29 mouse cellular contexts compared by ENCODE assay signal in genomic region chr11:32560015-32560770, GRCm38 (mm10). TPM values are rescaled to one million over a fixed set of nuclear protein-coding genes. Genes with fewer than 3 reads are reported as not detected.
DNase-seq lines count a peak whose midpoint lies in the region; ATAC-seq and TF ChIP-seq lines count a peak whose summit lies in the region.
"Had no signal": no experiment of that assay in that cellular context is flagged by ENCODE, and none has a peak within 500 bp of the region (broad histone marks: within the 10 kb centered on the region; RNA-seq: fewer than 3 reads in every experiment).

No protein-coding gene starts in this region.

- H3K4me1 ChIP-seq in hindbrain, embryonic 10.5 days (replicated peaks) = peaks cover 59% of the 10 kb centered on the region
- H3K4me1 ChIP-seq in hindbrain, postnatal 0 days (ENCODE audit: insufficient read depth, low read length) = no peaks in the 10 kb centered on the region
- peaks cover 68% of the 10 kb centered on the region for H3K4me1 ChIP-seq in spleen, adult 2 months (ENCODE audit: control insufficient read depth, insufficient read depth, insufficient read length)
- peaks cover 60% of the 10 kb centered on the region for H3K4me1 ChIP-seq in brown adipose tissue, adult 24 weeks (ENCODE audit: control insufficient read depth, insufficient read depth, insufficient read length, low read length)
- H3K4me1 ChIP-seq: forebrain, embryonic 15.5 days had no signal

- no peaks in the 10 kb centered on the region for H3K9me3 ChIP-seq in hindbrain, embryonic 10.5 days
- H3K9me3 ChIP-seq in hindbrain, postnatal 0 days (ENCODE audit: low read length) = no peaks in the 10 kb centered on the region
- H3K9me3 ChIP-seq: embryonic facial prominence, embryonic 10.5 days; embryonic facial prominence, embryonic 13.5 days; forebrain, embryonic 12.5 days; forebrain, embryonic 15.5 days; heart, embryonic 13.5 days; hindbrain, embryonic 12.5 days; hindbrain, embryonic 15.5 days; intestine, embryonic 15.5 days had no signal

- no peaks in the 10 kb centered on the region for H3K27me3 ChIP-seq in hindbrain, embryonic 10.5 days (ENCODE audit: insufficient read depth, poor library complexity, severe bottlenecking)
- H3K27me3 ChIP-seq in hindbrain, postnatal 0 days (ENCODE audit: insufficient read depth, low read length) = no peaks in the 10 kb centered on the region
- no peaks in the 10 kb centered on the region for H3K27me3 ChIP-seq in spleen, adult 2 months (ENCODE audit: control insufficient read depth, insufficient read depth, low read length)
- H3K27me3 ChIP-seq: embryonic facial prominence, embryonic 13.5 days; forebrain, embryonic 12.5 days; forebrain, embryonic 15.5 days; heart, embryonic 13.5 days; hindbrain, embryonic 12.5 days; hindbrain, embryonic 15.5 days; intestine, embryonic 15.5 days had no signal

- TF ChIP-seq CTCF in hindbrain, postnatal 0 days (IDR thresholded peaks at IDR 0.05; ENCODE audit: low read depth) = no peak
- no peak for TF ChIP-seq CTCF in spleen, adult 2 months (IDR thresholded peaks at IDR 0.05; ENCODE audit: extremely low read depth, insufficient read depth, insufficient read length, insufficient replicate concordance)

- TF ChIP-seq POLR2A in spleen, adult 2 months (IDR thresholded peaks at IDR 0.05; ENCODE audit: low read depth, low read length) = no peak

- H3K4me2 ChIP-seq in hindbrain, postnatal 0 days (ENCODE audit: low read depth, low read length) = no peak overlapping the region
- H3K4me2 ChIP-seq: embryonic facial prominence, embryonic 13.5 days; forebrain, embryonic 12.5 days; forebrain, embryonic 15.5 days; heart, embryonic 13.5 days; hindbrain, embryonic 12.5 days; hindbrain, embryonic 15.5 days; intestine, embryonic 15.5 days had no signal

- no peak for DNase-seq in hindbrain, embryonic 10.5 days (ENCODE audit: low spot score)
- no peak for DNase-seq in hindbrain, postnatal 0 days (ENCODE audit: low spot score)
- no peak for DNase-seq in spleen, adult 2 months (ENCODE audit: low read depth in 1 of 2, low spot score in 2 of 2)
- no peak for DNase-seq in spleen, adult 12 weeks (ENCODE audit: low spot score)
- DNase-seq in embryo, embryonic 10 days (ENCODE audit: low spot score) = no peak
- DNase-seq: adrenal gland, postnatal 10 days; adrenal gland, postnatal 36 days; cerebellum, adult 11 months; cerebellum, adult 2 months; cerebellum, adult 9-11 months; cerebellum, postnatal 25 days; embryo, embryonic 11 days; gastrocnemius, postnatal 14 days; heart, adult 18-20 months; heart, postnatal 14 days; heart, postnatal 4 days had no signal

- ATAC-seq in hindbrain, postnatal 0 days = no peak
- ATAC-seq: activated CD4-positive, CD25-positive, alpha-beta regulatory T cell, adult 4 months; CD4-positive, CD25-positive, alpha-beta regulatory T cell, adult 4 months; forebrain, embryonic 15.5 days; intestine, embryonic 15.5 days had no signal

- H3K9ac ChIP-seq in hindbrain, postnatal 0 days (replicated peaks; ENCODE audit: low read length) = no peak overlapping the region
- H3K9ac ChIP-seq: embryonic facial prominence, embryonic 13.5 days; forebrain, embryonic 12.5 days; forebrain, embryonic 15.5 days; heart, embryonic 13.5 days; hindbrain, embryonic 12.5 days; hindbrain, embryonic 15.5 days; intestine, embryonic 15.5 days had no signal

- H3K4me3 ChIP-seq in hindbrain, embryonic 10.5 days = no peak overlapping the region
- H3K4me3 ChIP-seq in hindbrain, postnatal 0 days (ENCODE audit: low read length) = no peak overlapping the region
- no peak overlapping the region for H3K4me3 ChIP-seq in spleen, adult 2 months (ENCODE audit: extremely low read depth, insufficient read depth, insufficient read length)
- no peak overlapping the region for H3K4me3 ChIP-seq in brown adipose tissue, adult 24 weeks (ENCODE audit: insufficient read depth, low read depth, low read length)
- H3K4me3 ChIP-seq: embryonic facial prominence, embryonic 10.5 days; embryonic facial prominence, embryonic 13.5 days; erythroblast, embryonic 14.5 days; forebrain, embryonic 12.5 days; forebrain, embryonic 15.5 days; heart, embryonic 13.5 days; hindbrain, embryonic 12.5 days; hindbrain, embryonic 15.5 days; intestine, embryonic 15.5 days had no signal

- 82% methylated on average over 12 of the region's 12 CpGs for WGBS in hindbrain, embryonic 10.5 days
- 80% methylated on average over 12 of the region's 12 CpGs for WGBS in hindbrain, postnatal 0 days
- WGBS in spleen, adult 2 months = 86% methylated on average over 12 of the region's 12 CpGs

- 0 out of 2 replicates have a peak, but pooled peaks cover 3% of the 10 kb centered on the region for H3K36me3 ChIP-seq in hindbrain, embryonic 10.5 days
- H3K36me3 ChIP-seq in hindbrain, postnatal 0 days (ENCODE audit: insufficient read depth, low read length) = no peaks in the 10 kb centered on the region
- peaks cover 17% of the 10 kb centered on the region for H3K36me3 ChIP-seq in spleen, adult 2 months (ENCODE audit: control insufficient read depth, insufficient read depth, low read length)
- H3K36me3 ChIP-seq: embryonic facial prominence, embryonic 10.5 days; embryonic facial prominence, embryonic 13.5 days; forebrain, embryonic 12.5 days; forebrain, embryonic 15.5 days; heart, embryonic 13.5 days; hindbrain, embryonic 12.5 days; hindbrain, embryonic 15.5 days; intestine, embryonic 15.5 days had no signal

- H3K27ac ChIP-seq in hindbrain, embryonic 10.5 days = 0 out of 2 replicates have a peak overlapping the region, but pooled peaks have one; percentile 1
- H3K27ac ChIP-seq in hindbrain, postnatal 0 days = no peak overlapping the region
- H3K27ac ChIP-seq in spleen, adult 2 months (ENCODE audit: insufficient read depth, low read length) = peak overlapping the region; percentile 18; the same call in 1 of the 2 replicates
- H3K27ac ChIP-seq in brown adipose tissue, adult 24 weeks (replicated peaks; ENCODE audit: low read depth, low read length) = peak overlapping the region; percentile 37
- H3K27ac ChIP-seq: embryonic facial prominence, embryonic 10.5 days; embryonic facial prominence, embryonic 13.5 days; forebrain, embryonic 12.5 days; forebrain, embryonic 15.5 days; heart, embryonic 13.5 days; hindbrain, embryonic 12.5 days; hindbrain, embryonic 15.5 days; intestine, embryonic 15.5 days had no signal

RNA-seq across cellular contexts. Expression of gene Stk10, which starts 27.1 kb away (rescaled TPM):
- 3.0 TPM in 2 replicates for polyA plus RNA-seq in hindbrain, embryonic 10.5 days (2016; fragmentation: Nextera tagmentation; extraction: Ambion mirVana)
- 4.5 and 10.8 TPM in 2 replicates for total RNA-seq in hindbrain, postnatal 0 days (2014; rRNA removed)
- 1.1 and 1.2 TPM in 2 replicates for polyA plus RNA-seq in hindbrain, postnatal 0 days (2015; fragmentation: Nextera tagmentation; extraction: Ambion mirVana)
- 82.8 and 87.0 TPM in 2 replicates for polyA plus RNA-seq in spleen, adult 2 months (2012; rRNA removed)
- 4.3 and 5.5 TPM in 2 replicates for polyA plus RNA-seq in brown adipose tissue, adult 24 weeks (2012; ENCODE audit: insufficient read depth, insufficient read length, missing spikeins)

RNA-seq across cellular contexts. Expression of gene Efcab9, which starts 28.3 kb away (rescaled TPM):
- polyA plus RNA-seq in hindbrain, embryonic 10.5 days (2016; fragmentation: Nextera tagmentation; extraction: Ambion mirVana) = 0.45 TPM in 1 of 2 replicates, not detected in the other
- total RNA-seq in hindbrain, postnatal 0 days (2014; rRNA removed) = not detected in 2 replicates
- 0.38 TPM in 1 of 2 replicates, not detected in the other for polyA plus RNA-seq in hindbrain, postnatal 0 days (2015; fragmentation: Nextera tagmentation; extraction: Ambion mirVana)
- polyA plus RNA-seq in spleen, adult 2 months (2012; rRNA removed) = 0.16 and 0.54 TPM in 2 replicates
- polyA plus RNA-seq in brown adipose tissue, adult 24 weeks (2012; ENCODE audit: insufficient read depth, insufficient read length, missing spikeins) = not detected in 2 replicates
- total RNA-seq: common myeloid progenitor, adult 5-6 weeks had no signal
- polyA plus RNA-seq: embryonic facial prominence, embryonic 10.5 days; embryonic facial prominence, embryonic 13.5 days; erythroblast, embryonic 14.5 days; hindbrain, embryonic 12.5 days had no signal

Comparison
In these comparisons a context has a peak if more than half of its experiments do, and no peak if none do; other contexts are left out.
1. RNA of gene Stk10, which starts 27.1 kb away (polyA plus RNA-seq): 82.8 to 87.0 TPM in spleen, adult 2 months; 4.3 to 5.5 TPM in brown adipose tissue, adult 24 weeks, 3.0 TPM in hindbrain, embryonic 10.5 days and 1.1 to 1.2 TPM in hindbrain, postnatal 0 days; every median in the first group is over 10 times any median in the second.